Mouse (Mus musculus) limb, embryonic 13.5 days (tissue): Measurements from ENCODE around the gene Ly9. TPM values are rescaled to one million over a fixed set of nuclear protein-coding genes. Genes with fewer than 3 reads are reported as not detected.

Source experiments
- ATAC-seq: fragments of 200-750 bp; cut with Nextera tagmentation; 2 replicates; pipeline ENCODE4 v1.8.0; 2017; ENCODE audit warnings: low read depth, moderate number of reproducible peaks, moderate TSS enrichment; ENCODE audit not compliant: low FRiP score
- H3K27ac ChIP-seq: fragments of 300-500 bp; sonication (generic); 2 replicates; pipeline ENCODE4 v1.5.1; 2015; ENCODE audit warnings: inconsistent platforms, mild to moderate bottlenecking, moderate library complexity
- H3K27me3 ChIP-seq: fragments of 300-500 bp; sonication (generic); 2 replicates; pipeline ENCODE4 v1.6.1; 2015; ENCODE audit warnings: mild to moderate bottlenecking, inconsistent platforms
- H3K36me3 ChIP-seq: fragments of 300-500 bp; sonication (generic); 2 replicates; pipeline ENCODE4 v1.6.1; 2015; ENCODE audit warnings: inconsistent platforms, mild to moderate bottlenecking, moderate library complexity
- H3K4me1 ChIP-seq: fragments of 300-500 bp; sonication (generic); 2 replicates; pipeline ENCODE4 v1.6.1; 2015; ENCODE audit warnings: inconsistent platforms
- H3K4me2 ChIP-seq: fragments of 300-500 bp; sonication (generic); replicated peaks from 2 replicates; pipeline ENCODE4 v1.6.1; 2015; ENCODE audit warnings: inconsistent platforms, mild to moderate bottlenecking, moderate library complexity
- H3K4me3 ChIP-seq: fragments of 300-500 bp; sonication (generic); 2 replicates; pipeline ENCODE4 v1.5.1; 2015; ENCODE audit warnings: moderate library complexity, mild to moderate bottlenecking, inconsistent platforms
- H3K9ac ChIP-seq: fragments of 300-500 bp; sonication (generic); 2 replicates; pipeline ENCODE4 v1.6.1; 2015; ENCODE audit warnings: mild to moderate bottlenecking, inconsistent platforms
- H3K9me3 ChIP-seq: fragments of 300-500 bp; sonication (generic); 2 replicates; pipeline ENCODE4 v1.6.1; 2016; ENCODE audit warnings: inconsistent platforms
- WGBS: fragments of 180-500 bp; shearing (Covaris S2); methylation state at CpG from one replicate; pipeline ENCODE4 v1.1.7; 2015; 5-methylcytosine and 5-hydroxymethylcytosine counted together
- microRNA-seq: library from miRNA; unstranded; fragments of <30 nt; microRNA quantifications from one replicate; pipeline ENCODE4, GENCODE M21; 2016
- polyA plus RNA-seq: library from polyadenylated mRNA; unstranded; fragments of >200 nt; fragmentation: Nextera tagmentation; extraction: Ambion mirVana; gene quantifications from 2 replicates; pipeline ENCODE4 v1.2.1, GENCODE M21; 2015

Ly9 gene
- polyA plus RNA-seq, 1 experiment from 2014 or later = 0.29 TPM

GRCm38 (mm10) chr1:171552230-171552629 is 55.0 kb downstream of the Ly9 start:
- Histone ChIP-seq H3K9me3 (no peaks in the 10 kb centered on the region), H3K27ac (no peak overlapping the region), H3K36me3 (no peaks in the 10 kb centered on the region), H3K4me2 (no peak overlapping the region), H3K9ac (no peak overlapping the region), H3K27me3 (no peaks in the 10 kb centered on the region), H3K4me3 (no peak overlapping the region), H3K4me1 (no peaks in the 10 kb centered on the region)
- no peak for ATAC-seq
- 87% methylated on average over 2 of the region's 2 CpGs for WGBS

DNA sequence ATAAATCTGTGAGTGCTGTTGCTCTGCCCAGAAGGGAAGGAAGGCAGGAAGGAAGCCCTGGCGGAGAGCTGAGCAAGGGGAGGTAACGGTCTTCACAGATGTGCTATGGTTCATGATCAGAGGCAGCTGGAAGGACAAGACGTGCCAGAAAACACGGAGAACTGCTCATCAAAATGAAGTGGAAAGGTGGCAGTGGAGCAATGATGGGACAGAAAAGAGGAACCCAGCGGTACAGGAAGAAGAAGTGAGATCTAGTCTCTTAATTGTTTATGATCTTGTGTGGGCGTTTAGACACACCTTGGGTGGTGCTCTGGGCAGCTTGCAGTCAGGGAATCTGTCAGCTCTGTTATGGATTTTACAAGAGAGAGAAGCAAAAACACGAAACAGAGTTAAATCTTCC is 55.9 kb downstream of the Ly9 start:
- Histone ChIP-seq H3K9me3 (no peaks in the 10 kb centered on the region), H3K27me3 (no peaks in the 10 kb centered on the region), H3K4me1 (no peaks in the 10 kb centered on the region), H3K27ac (no peak overlapping the region), H3K4me3 (no peak overlapping the region), H3K36me3 (no peaks in the 10 kb centered on the region), H3K4me2 (no peak overlapping the region), H3K9ac (no peak overlapping the region)
- ATAC-seq = no peak
- 77% methylated on average over 7 of the region's 7 CpGs for WGBS

DNA sequence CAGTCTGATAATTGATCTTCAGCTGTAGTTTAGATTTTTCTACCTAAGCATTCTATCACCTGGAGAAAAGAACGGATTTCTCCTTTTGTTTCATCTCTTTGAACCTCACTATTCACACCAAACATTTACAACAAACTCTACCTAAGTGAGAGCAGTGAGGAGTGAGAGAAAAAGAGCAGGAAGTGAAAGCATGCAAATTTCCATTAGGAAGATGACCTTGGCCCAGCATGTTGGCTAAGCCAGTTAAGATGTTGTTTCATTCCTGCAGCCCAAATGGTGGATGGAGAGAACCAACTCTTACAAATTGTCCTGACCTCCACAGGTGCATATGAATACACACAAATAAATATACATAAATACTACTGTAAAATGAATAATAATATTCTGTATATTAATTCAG is 66.5 kb downstream of the Ly9 start:
- ATAC-seq = no peak
- H3K27me3 ChIP-seq = no peaks in the 10 kb centered on the region
- no peaks in the 10 kb centered on the region for H3K4me1 ChIP-seq
- H3K27ac ChIP-seq = no peak overlapping the region
- no peak overlapping the region for H3K4me2 ChIP-seq
- H3K36me3 ChIP-seq = no peaks in the 10 kb centered on the region
- no peak overlapping the region for H3K4me3 ChIP-seq
- no peak overlapping the region for H3K9ac ChIP-seq
- H3K9me3 ChIP-seq = 0 out of 2 replicates have a peak, but pooled peaks cover 5% of the 10 kb centered on the region
- 81% methylated on average over 1 of the region's 1 CpGs for WGBS

Small RNAs within 50 kb of the gene (microRNA-seq; reads per million reads assigned to microRNA genes)
- not detected for gene Mir7683

Other genes starting within 250 kb of the Ly9 start
- gene Klhdc9, start 246.6 kb downstream of the Ly9 start, polyA plus RNA-seq = 2.2 and 2.3 TPM in 2 replicates
- gene Nectin4, start 237.3 kb downstream of the Ly9 start, polyA plus RNA-seq = 11.7 and 13.7 TPM in 2 replicates
- 1.4 and 1.5 TPM in 2 replicates for gene Arhgap30, start 218.5 kb downstream of the Ly9 start, polyA plus RNA-seq
- gene Usf1, start 196.1 kb downstream of the Ly9 start, polyA plus RNA-seq = 102 and 118 TPM in 2 replicates
- 7.3 and 9.0 TPM in 2 replicates for gene Tstd1, start 188.5 kb downstream of the Ly9 start, polyA plus RNA-seq
- 40.4 and 40.6 TPM in 2 replicates for gene F11r, start 169.9 kb downstream of the Ly9 start, polyA plus RNA-seq
- 15.8 and 16.4 TPM in 2 replicates for gene Alyref2, start 103.9 kb downstream of the Ly9 start, polyA plus RNA-seq
- gene Itln1, start 72.1 kb downstream of the Ly9 start, polyA plus RNA-seq = not detected in 2 replicates
- 0.11 TPM in 1 of 2 replicates, not detected in the other for gene Cd244a, start 48.2 kb downstream of the Ly9 start, polyA plus RNA-seq
- 0.65 TPM in 1 of 2 replicates, not detected in the other for gene Slamf7, start 45.6 kb upstream of the Ly9 start, polyA plus RNA-seq
- 2.0 and 2.2 TPM in 2 replicates for gene Cd48, start 74.6 kb upstream of the Ly9 start, polyA plus RNA-seq
- 0.25 and 0.28 TPM in 2 replicates for gene Slamf1, start 159.7 kb upstream of the Ly9 start, polyA plus RNA-seq
- gene Cd84, start 232.3 kb upstream of the Ly9 start, polyA plus RNA-seq = 1.3 and 1.4 TPM in 2 replicates